17 mouse cellular contexts compared by ENCODE assay signal in the genomic region with DNA sequence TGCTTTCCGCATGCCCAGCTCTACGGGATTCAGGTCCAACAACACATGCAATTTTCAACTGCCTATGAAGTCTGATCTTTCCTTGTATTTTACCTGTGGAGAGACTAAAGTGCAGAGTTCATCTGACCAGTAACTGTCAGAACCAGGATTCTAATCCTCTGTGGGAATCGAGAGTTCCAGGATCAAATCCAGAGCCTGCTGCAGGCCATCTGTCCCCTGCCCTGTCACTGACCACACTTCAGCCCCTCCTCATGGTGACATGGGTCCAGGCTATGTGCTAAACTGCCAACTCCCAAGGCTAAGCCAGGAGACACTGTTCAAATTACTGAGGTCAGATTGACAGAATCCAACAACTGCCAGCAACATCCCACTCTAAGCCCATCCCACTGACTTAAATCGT.
"Had no signal": no experiment of that assay in that cellular context is flagged by ENCODE, and none has a peak within 500 bp of the region (broad histone marks: within the 10 kb centered on the region; RNA-seq: fewer than 3 reads in every experiment).

No protein-coding gene starts in this region.

- H3K27me3 ChIP-seq: neural tube, embryonic 12.5 days; neural tube, embryonic 13.5 days; neural tube, embryonic 15.5 days; stomach, embryonic 15.5 days had no signal

- H3K4me3 ChIP-seq: neural tube, embryonic 12.5 days; neural tube, embryonic 13.5 days; neural tube, embryonic 15.5 days; stomach, embryonic 15.5 days had no signal

- H3K27ac ChIP-seq: neural tube, embryonic 12.5 days; neural tube, embryonic 13.5 days; neural tube, embryonic 15.5 days; stomach, embryonic 15.5 days; stomach, postnatal 0 days had no signal

- DNase-seq: retina, postnatal 1 day; right cerebral cortex, adult 18-20 months; right cerebral cortex, postnatal 14 days; right cerebral cortex, postnatal 25 days; right cerebral cortex, postnatal 4 days; spleen, adult 18-20 months; thymus, adult 18-20 months; thymus, adult 2 months; thymus, postnatal 14 days; thymus, postnatal 25 days; thymus, postnatal 36 days; thymus, postnatal 4 days had no signal

- H3K36me3 ChIP-seq: neural tube, embryonic 12.5 days; neural tube, embryonic 13.5 days; neural tube, embryonic 15.5 days; stomach, embryonic 15.5 days had no signal
